In the genomic region with DNA sequence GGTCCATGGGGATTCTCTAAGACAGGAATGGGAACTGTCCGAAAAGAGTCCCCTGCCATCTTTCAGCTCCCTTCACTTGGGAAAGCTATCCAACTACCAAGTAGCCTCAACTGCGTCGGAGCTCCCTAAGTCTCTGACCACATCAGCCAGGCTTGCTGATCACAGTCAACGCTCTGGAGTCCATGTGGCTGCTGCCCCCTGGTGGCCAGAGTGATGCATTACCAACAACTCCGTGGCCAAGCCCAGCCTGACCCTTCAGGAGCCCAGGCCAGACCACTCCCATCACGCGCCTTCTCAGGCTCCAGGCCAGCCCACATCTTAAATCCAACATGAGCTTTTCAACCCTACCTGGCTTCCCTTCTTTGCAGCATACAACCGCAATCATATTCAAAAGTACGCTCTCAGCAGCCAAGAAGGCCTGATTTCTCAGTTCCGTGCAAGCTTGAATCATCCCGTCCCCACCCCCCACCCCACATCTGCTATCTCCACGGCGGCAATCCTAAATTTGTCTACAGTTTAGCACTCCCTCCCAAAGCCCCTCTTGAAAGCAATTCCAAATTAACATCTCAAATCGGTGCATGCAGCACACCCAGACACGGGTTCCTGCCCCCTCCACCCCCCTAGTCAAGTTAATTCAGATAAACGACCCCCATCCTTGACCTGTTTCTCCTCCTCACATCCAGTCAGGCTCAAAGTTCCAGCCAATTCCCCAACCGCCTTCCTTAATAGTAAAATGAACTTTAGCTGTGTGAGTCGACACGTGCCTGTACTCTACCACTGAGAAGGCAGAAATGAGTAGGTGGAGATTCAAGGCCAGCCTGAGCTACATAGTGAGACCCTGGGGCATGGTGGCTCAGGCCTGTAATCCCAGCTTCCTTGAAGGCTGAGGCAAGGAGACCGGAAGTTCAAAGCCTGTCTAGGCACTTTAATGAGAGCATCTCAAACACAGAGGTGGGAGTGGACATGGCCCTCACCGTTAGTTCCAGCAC, we compare ENCODE assay signal across 8 mouse cellular contexts. TPM values are rescaled to one million over a fixed set of nuclear protein-coding genes. Genes with fewer than 3 reads are reported as not detected.
DNase-seq lines count a peak whose midpoint lies in the region; ATAC-seq and TF ChIP-seq lines count a peak whose summit lies in the region.

No protein-coding gene starts in this region.

- no peaks in the 10 kb centered on the region for H3K36me3 ChIP-seq in C2C12 (ENCODE audit: control insufficient read depth, insufficient read depth)
- H3K36me3 ChIP-seq in heart, embryonic 14.5 days (ENCODE audit: control insufficient read depth, insufficient read depth, low read length), result no peaks in the 10 kb centered on the region
- H3K36me3 ChIP-seq in liver, embryonic 11.5 days (ENCODE audit: control insufficient read depth, insufficient read depth, low read length), result no peaks in the 10 kb centered on the region
- H3K36me3 ChIP-seq in stomach, embryonic 14.5 days (ENCODE audit: control insufficient read depth, insufficient read depth, low read length), result no peaks in the 10 kb centered on the region

- WGBS in heart, embryonic 14.5 days, result 20% methylated on average over 21 of the region's 21 CpGs
- 28% methylated on average over 21 of the region's 21 CpGs for WGBS in liver, embryonic 11.5 days
- 22% methylated on average over 21 of the region's 21 CpGs for WGBS in stomach, embryonic 14.5 days

- no peak overlapping the region for H3ac ChIP-seq in C2C12 (ENCODE audit: control insufficient read depth, insufficient read length, low read depth)

- H3K79me2 ChIP-seq in C2C12 (ENCODE audit: control insufficient read depth, insufficient read depth), result no peaks in the 10 kb centered on the region

- TF ChIP-seq CTCF in C2C12 (IDR thresholded peaks at IDR 0.05; ENCODE audit: control insufficient read depth, insufficient read depth, insufficient read length), result peak; percentile 93

- no peak overlapping the region for H3K27ac ChIP-seq in heart, embryonic 14.5 days (replicated peaks in 1 of 2; ENCODE audit: control insufficient read depth in 1 of 2, insufficient read depth in 1 of 2, low read depth in 2 of 2, low read length in 2 of 2)
- H3K27ac ChIP-seq in liver, embryonic 11.5 days (ENCODE audit: low read depth, low read length), result no peak overlapping the region
- no peak overlapping the region for H3K27ac ChIP-seq in stomach, embryonic 14.5 days (ENCODE audit: low read length)

- H3K79me3 ChIP-seq in C2C12 (ENCODE audit: low read depth), result no peaks in the 10 kb centered on the region

- DNase-seq in brain, adult 2 months (ENCODE audit: low read depth, low spot score), result peak; percentile 92
- DNase-seq in fibroblast of lung, adult 2 months (ENCODE audit: low read depth), result peak; percentile 68
- peak; percentile 88 for DNase-seq in kidney, postnatal 10 days
- peak; percentile 83 for DNase-seq in liver, embryonic 11.5 days (ENCODE audit: low spot score)
- peak; percentile 78 to 82 for DNase-seq in natural killer cell, adult 2 months (ENCODE audit: low spot score in 2 of 2)

- H3K9me3 ChIP-seq in heart, embryonic 14.5 days (ENCODE audit: control insufficient read depth, low read length), result no peaks in the 10 kb centered on the region
- no peaks in the 10 kb centered on the region for H3K9me3 ChIP-seq in liver, embryonic 11.5 days (ENCODE audit: control insufficient read depth, low read length)
- H3K9me3 ChIP-seq in stomach, embryonic 14.5 days (ENCODE audit: control insufficient read depth, low read depth, low read length), result no peaks in the 10 kb centered on the region

- ATAC-seq in heart, embryonic 14.5 days (ENCODE audit: insufficient number of reproducible peaks, insufficient read depth, low FRiP score, low read depth), result peak; percentile 59; the same call in 1 of the 2 replicates
- peak; percentile 75 for ATAC-seq in liver, embryonic 11.5 days (replicated peaks; ENCODE audit: low FRiP score)
- ATAC-seq in stomach, embryonic 14.5 days (ENCODE audit: insufficient number of reproducible peaks, insufficient read depth, low FRiP score, low read depth), result peak; percentile 84

- no peak overlapping the region for H3K9ac ChIP-seq in heart, embryonic 14.5 days (ENCODE audit: low read length)
- H3K9ac ChIP-seq in liver, embryonic 11.5 days (ENCODE audit: low read depth, low read length), result no peak overlapping the region
- no peak overlapping the region for H3K9ac ChIP-seq in stomach, embryonic 14.5 days (replicated peaks; ENCODE audit: low read depth, low read length)

- H3K4me2 ChIP-seq in heart, embryonic 14.5 days (ENCODE audit: low read length), result no peak overlapping the region
- no peak overlapping the region for H3K4me2 ChIP-seq in liver, embryonic 11.5 days
- no peak overlapping the region for H3K4me2 ChIP-seq in stomach, embryonic 14.5 days (replicated peaks; ENCODE audit: low read depth, low read length)

- H3K27me3 ChIP-seq in C2C12 (ENCODE audit: control insufficient read depth, insufficient read depth, insufficient read length), result peaks cover 5% of the 10 kb centered on the region
- peaks cover 25% of the 10 kb centered on the region for H3K27me3 ChIP-seq in heart, embryonic 14.5 days (ENCODE audit: control insufficient read depth, insufficient read depth, low read length)
- peaks cover 3% of the 10 kb centered on the region; the same call in 1 of the 2 replicates for H3K27me3 ChIP-seq in liver, embryonic 11.5 days (replicated peaks; ENCODE audit: control insufficient read depth, insufficient read depth, low read length)
- peaks cover 8% of the 10 kb centered on the region for H3K27me3 ChIP-seq in stomach, embryonic 14.5 days (ENCODE audit: control insufficient read depth, insufficient read depth, low read length)

- no peaks in the 10 kb centered on the region for H3K4me1 ChIP-seq in heart, embryonic 14.5 days (ENCODE audit: control insufficient read depth in 2 of 2, insufficient read depth in 2 of 2, low read length in 2 of 2)
- 0 out of 2 replicates have a peak, but pooled peaks cover 2% of the 10 kb centered on the region for H3K4me1 ChIP-seq in liver, embryonic 11.5 days (replicated peaks; ENCODE audit: control insufficient read depth, insufficient read depth, low read length)
- no peaks in the 10 kb centered on the region for H3K4me1 ChIP-seq in stomach, embryonic 14.5 days (ENCODE audit: control insufficient read depth, insufficient read depth, low read length)

- no peak overlapping the region for H3K4me3 ChIP-seq in C2C12 (ENCODE audit: insufficient read depth, poor library complexity, severe bottlenecking)
- H3K4me3 ChIP-seq in heart, embryonic 14.5 days (ENCODE audit: control insufficient read depth in 1 of 2, insufficient read depth in 1 of 2, low read depth in 1 of 2, low read length in 2 of 2), result no peak overlapping the region
- no peak overlapping the region for H3K4me3 ChIP-seq in liver, embryonic 11.5 days (ENCODE audit: low read depth, low read length)
- H3K4me3 ChIP-seq in stomach, embryonic 14.5 days (ENCODE audit: low read depth, low read length), result no peak overlapping the region

TF ChIP-seq in C2C12, 6 proteins besides CTCF, POLR2A, EP300 and RAD21:
- TF ChIP-seq MYOD1 (IDR thresholded peaks at IDR 0.05; ENCODE audit: control insufficient read depth, insufficient read length, low read depth), result no peak
- peak; percentile 36 for TF ChIP-seq MAX (IDR thresholded peaks at IDR 0.05)

RNA-seq across cellular contexts. Expression of a gene that starts 8.4 kb away (rescaled TPM):
- 0.02 TPM for polyA plus RNA-seq in C2C12 (2012; fragmentation: generic; extraction: Trizol)
- polyA plus RNA-seq in heart, embryonic 14.5 days (2014; fragmentation: Nextera tagmentation; extraction: Ambion mirVana), result 0.50 and 0.71 TPM in 2 replicates
- polyA plus RNA-seq in liver, embryonic 11.5 days (2014; fragmentation: Nextera tagmentation; extraction: Ambion mirVana), result 2.2 and 3.2 TPM in 2 replicates
- polyA plus RNA-seq in stomach, embryonic 14.5 days (2014; fragmentation: Nextera tagmentation; extraction: Ambion mirVana), result 1.8 and 2.3 TPM in 2 replicates

RNA-seq across cellular contexts. Expression of a gene that starts 32.5 kb away (rescaled TPM):
- polyA plus RNA-seq in C2C12 (2012; fragmentation: generic; extraction: Trizol), result 5.3 TPM
- polyA plus RNA-seq in heart, embryonic 14.5 days (2014; fragmentation: Nextera tagmentation; extraction: Ambion mirVana), result 4.8 and 5.7 TPM in 2 replicates
- polyA plus RNA-seq in liver, embryonic 11.5 days (2014; fragmentation: Nextera tagmentation; extraction: Ambion mirVana), result 19.6 and 21.1 TPM in 2 replicates
- 7.5 and 8.7 TPM in 2 replicates for polyA plus RNA-seq in stomach, embryonic 14.5 days (2014; fragmentation: Nextera tagmentation; extraction: Ambion mirVana)

RNA-seq across cellular contexts. Expression of a gene that starts 33.3 kb away (rescaled TPM):
- polyA plus RNA-seq in C2C12 (2012; fragmentation: generic; extraction: Trizol), result 5.4 TPM
- 2.3 and 2.4 TPM in 2 replicates for polyA plus RNA-seq in heart, embryonic 14.5 days (2014; fragmentation: Nextera tagmentation; extraction: Ambion mirVana)
- 4.0 and 4.2 TPM in 2 replicates for polyA plus RNA-seq in liver, embryonic 11.5 days (2014; fragmentation: Nextera tagmentation; extraction: Ambion mirVana)
- 3.7 and 4.2 TPM in 2 replicates for polyA plus RNA-seq in stomach, embryonic 14.5 days (2014; fragmentation: Nextera tagmentation; extraction: Ambion mirVana)

RNA-seq across cellular contexts. Expression of a gene that starts 49.7 kb away (rescaled TPM):
- 87.3 TPM for polyA plus RNA-seq in C2C12 (2012; fragmentation: generic; extraction: Trizol)
- 10.0 and 12.2 TPM in 2 replicates for polyA plus RNA-seq in heart, embryonic 14.5 days (2014; fragmentation: Nextera tagmentation; extraction: Ambion mirVana)
- 11.0 and 13.0 TPM in 2 replicates for polyA plus RNA-seq in liver, embryonic 11.5 days (2014; fragmentation: Nextera tagmentation; extraction: Ambion mirVana)
- polyA plus RNA-seq in stomach, embryonic 14.5 days (2014; fragmentation: Nextera tagmentation; extraction: Ambion mirVana), result 14.7 and 15.9 TPM in 2 replicates
